Mouse (Mus musculus): ENCODE results near the gene Dtx4. TPM values are rescaled to one million over a fixed set of nuclear protein-coding genes. Genes with fewer than 3 reads are reported as not detected.

Gene Dtx4
- polyA plus RNA-seq, 1 experiment from 2014 or later, result 8.4 TPM

DNA sequence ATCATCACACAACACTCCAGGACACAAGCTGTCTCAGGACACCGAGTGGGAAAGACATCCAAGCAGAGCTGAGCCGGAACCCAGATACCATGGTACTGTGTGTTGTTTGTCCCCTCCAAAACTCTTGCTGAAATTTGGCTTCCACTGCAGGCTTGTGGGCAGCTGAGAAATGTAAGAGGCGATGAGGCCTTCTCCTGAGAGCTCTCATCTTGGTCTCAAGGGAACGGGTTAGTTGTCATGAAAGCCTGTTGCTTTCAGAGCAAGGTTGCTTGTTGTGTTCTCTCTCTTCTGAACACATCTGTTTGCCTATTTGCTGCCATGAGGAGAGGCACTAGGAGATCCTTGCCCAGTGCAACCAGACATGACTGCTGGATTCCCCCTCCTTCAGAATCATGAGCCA is 27.3 kb downstream of the Dtx4 start:
- H3K9me3 ChIP-seq (ENCODE audit: low read length), result no peaks in the 10 kb centered on the region
- H3K27me3 ChIP-seq (replicated peaks; ENCODE audit: insufficient read depth, low read length), result no peaks in the 10 kb centered on the region
- no peak overlapping the region for H3K4me2 ChIP-seq (replicated peaks; ENCODE audit: low read depth, low read length)
- no peak for TF ChIP-seq EP300 (IDR thresholded peaks at IDR 0.05)
- TF ChIP-seq CTCF (IDR thresholded peaks at IDR 0.05), result no peak
- peaks cover 18% of the 10 kb centered on the region for H3K4me1 ChIP-seq (ENCODE audit: insufficient read depth, low read depth, low read length)
- 39% methylated on average over 4 of the region's 4 CpGs for WGBS
- H3K4me3 ChIP-seq (ENCODE audit: low read depth, low read length), result no peak overlapping the region
- DNase-seq (ENCODE audit: low spot score) (peak; percentile 68), ATAC-seq (peak; percentile 27; the same call in 1 of the 2 replicates)
- H3K36me3 ChIP-seq (ENCODE audit: insufficient read depth, low read length), result no peaks in the 10 kb centered on the region
- H3K9ac ChIP-seq (replicated peaks; ENCODE audit: low read depth), result no peak overlapping the region
- H3K27ac ChIP-seq (ENCODE audit: low read length), result peak overlapping the region; percentile 79

DNA sequence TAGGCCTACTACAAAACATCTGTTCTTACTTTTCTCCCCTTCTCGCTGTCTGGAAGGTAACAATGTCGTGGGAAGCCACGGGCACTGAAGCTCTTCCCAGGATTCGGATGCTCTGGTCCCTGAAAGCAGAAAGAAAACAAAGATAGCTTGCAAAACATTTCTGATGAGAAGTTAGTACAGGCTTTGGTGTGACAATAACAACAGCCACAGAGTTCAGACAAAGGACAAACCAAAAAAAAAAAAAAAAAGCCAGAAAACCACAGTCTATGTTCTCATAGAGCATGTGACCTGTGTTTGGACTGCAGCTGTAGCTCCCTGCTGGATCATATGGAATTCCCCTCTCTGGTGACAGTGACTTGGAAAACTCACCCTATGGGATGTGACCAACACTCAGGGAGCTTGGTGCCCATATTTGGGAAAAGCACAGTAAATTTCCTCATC is 28.0 kb downstream of the Dtx4 start:
- 64% methylated on average over 4 of the region's 4 CpGs for WGBS
- peak; percentile 71 for DNase-seq (ENCODE audit: low spot score)

GRCm38 (mm10) chr19:12472381-12472976 is 28.8 kb downstream of the Dtx4 start:
- Histone ChIP-seq H3K4me3 (ENCODE audit: low read depth, low read length) (no peak overlapping the region), H3K9me3 (ENCODE audit: low read length) (no peaks in the 10 kb centered on the region), H3K36me3 (ENCODE audit: insufficient read depth, low read length) (no peaks in the 10 kb centered on the region), H3K9ac (replicated peaks; ENCODE audit: low read depth) (no peak overlapping the region), H3K27me3 (replicated peaks; ENCODE audit: insufficient read depth, low read length) (no peaks in the 10 kb centered on the region), H3K27ac (ENCODE audit: low read length) (peak overlapping the region; percentile 79), H3K4me1 (ENCODE audit: insufficient read depth, low read depth, low read length) (peaks cover 18% of the 10 kb centered on the region), H3K4me2 (replicated peaks; ENCODE audit: low read depth, low read length) (no peak overlapping the region)
- DNase-seq (ENCODE audit: low spot score) (peak; percentile 75), ATAC-seq (peak; percentile 12)
- TF ChIP-seq EP300 (IDR thresholded peaks at IDR 0.05) (no peak), CTCF (IDR thresholded peaks at IDR 0.05) (no peak)
- 52% methylated on average over 5 of the region's 5 CpGs for WGBS

More for the DNA sequence above, 28.0 kb downstream of the Dtx4 start:
- no peaks in the 10 kb centered on the region for H3K27me3 ChIP-seq (replicated peaks; ENCODE audit: insufficient read depth, low read length)
- no peaks in the 10 kb centered on the region for H3K9me3 ChIP-seq (ENCODE audit: low read length)
- no peaks in the 10 kb centered on the region for H3K36me3 ChIP-seq (ENCODE audit: insufficient read depth, low read length)
- H3K4me1 ChIP-seq (ENCODE audit: insufficient read depth, low read depth, low read length), result peaks cover 18% of the 10 kb centered on the region
- peak; percentile 15 for ATAC-seq
- H3K4me2 ChIP-seq (replicated peaks; ENCODE audit: low read depth, low read length), result no peak overlapping the region
- TF ChIP-seq CTCF (IDR thresholded peaks at IDR 0.05), result no peak
- TF ChIP-seq EP300 (IDR thresholded peaks at IDR 0.05), result no peak; the same call in 1 of the 2 replicates
- H3K4me3 ChIP-seq (ENCODE audit: low read depth, low read length), result no peak overlapping the region
- H3K27ac ChIP-seq (ENCODE audit: low read length), result peak overlapping the region; percentile 79
- H3K9ac ChIP-seq (replicated peaks; ENCODE audit: low read depth), result no peak overlapping the region

- H3K36me3 ChIP-seq (ENCODE audit: insufficient read depth, low read length), result no peaks in the 10 kb centered on the region
- H3K4me2 ChIP-seq (replicated peaks; ENCODE audit: low read depth, low read length), result no peak overlapping the region
- peak overlapping the region; percentile 79 for H3K27ac ChIP-seq (ENCODE audit: low read length)
- peaks cover 18% of the 10 kb centered on the region for H3K4me1 ChIP-seq (ENCODE audit: insufficient read depth, low read depth, low read length)
- no peaks in the 10 kb centered on the region for H3K9me3 ChIP-seq (ENCODE audit: low read length)
- DNase-seq (ENCODE audit: low spot score), result peak; percentile 86
- H3K27me3 ChIP-seq (replicated peaks; ENCODE audit: insufficient read depth, low read length), result no peaks in the 10 kb centered on the region
- no peak overlapping the region; the same call in 1 of the 2 replicates for H3K9ac ChIP-seq (replicated peaks; ENCODE audit: low read depth)
- no peak; the same call in 1 of the 2 replicates for TF ChIP-seq EP300 (IDR thresholded peaks at IDR 0.05)
- no peak for TF ChIP-seq CTCF (IDR thresholded peaks at IDR 0.05)
- no peak overlapping the region for H3K4me3 ChIP-seq (ENCODE audit: low read depth, low read length)
- 6% methylated on average over 3 of the region's 3 CpGs for WGBS
- ATAC-seq, result peak; percentile 45
Observed at GRCm38 (mm10) chr19:12471866-12472265, 29.4 kb downstream of the Dtx4 start.

- Histone ChIP-seq H3K27ac (ENCODE audit: low read length) (no peak overlapping the region), H3K4me2 (replicated peaks; ENCODE audit: low read depth, low read length) (no peak overlapping the region), H3K4me3 (ENCODE audit: low read depth, low read length) (no peak overlapping the region), H3K36me3 (ENCODE audit: insufficient read depth, low read length) (no peaks in the 10 kb centered on the region), H3K27me3 (replicated peaks; ENCODE audit: insufficient read depth, low read length) (no peaks in the 10 kb centered on the region), H3K9ac (replicated peaks; ENCODE audit: low read depth) (no peak overlapping the region), H3K4me1 (ENCODE audit: insufficient read depth, low read depth, low read length) (peaks cover 9% of the 10 kb centered on the region; the same call in 1 of the 2 replicates), H3K9me3 (ENCODE audit: low read length) (no peaks in the 10 kb centered on the region)
- DNase-seq (ENCODE audit: low spot score), result peak; percentile 67
- ATAC-seq, result no peak
- 82% methylated on average over 5 of the region's 5 CpGs for WGBS
- TF ChIP-seq EP300 (IDR thresholded peaks at IDR 0.05), result 0 out of 2 replicates have a peak, but pooled peaks have one; percentile 25
- TF ChIP-seq CTCF (IDR thresholded peaks at IDR 0.05), result peak; percentile 73
Observed at GRCm38 (mm10) chr19:12467436-12467835, 33.8 kb downstream of the Dtx4 start.

DNA sequence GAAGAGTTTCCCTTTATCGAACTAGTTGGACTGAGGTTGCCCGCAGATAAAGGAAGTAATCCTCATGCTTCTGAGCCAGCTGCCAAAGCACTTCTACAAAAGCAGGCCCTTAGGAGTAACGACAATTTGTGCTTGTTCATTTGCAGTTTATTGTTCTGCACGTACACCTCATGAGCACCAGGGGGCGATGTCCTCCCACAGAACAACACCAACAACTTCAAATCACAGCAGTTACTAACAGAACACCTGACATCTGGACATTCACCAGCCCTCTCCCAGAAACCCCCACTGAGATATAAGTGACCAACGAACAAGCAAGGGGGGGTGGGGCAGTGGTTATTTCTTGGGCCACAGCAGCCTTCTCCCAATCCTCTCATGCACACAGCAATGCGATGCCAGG is 35.0 kb downstream of the Dtx4 start:
- TF ChIP-seq EP300 (IDR thresholded peaks at IDR 0.05) (no peak), CTCF (IDR thresholded peaks at IDR 0.05) (peak; percentile 95)
- Histone ChIP-seq H3K4me1 (ENCODE audit: insufficient read depth, low read depth, low read length) (peaks cover 8% of the 10 kb centered on the region; the same call in 1 of the 2 replicates), H3K27ac (ENCODE audit: low read length) (0 out of 2 replicates have a peak overlapping the region, but pooled peaks have one; percentile 86), H3K9me3 (ENCODE audit: low read length) (no peaks in the 10 kb centered on the region), H3K4me2 (replicated peaks; ENCODE audit: low read depth, low read length) (no peak overlapping the region), H3K27me3 (replicated peaks; ENCODE audit: insufficient read depth, low read length) (no peaks in the 10 kb centered on the region), H3K4me3 (ENCODE audit: low read depth, low read length) (no peak overlapping the region), H3K36me3 (ENCODE audit: insufficient read depth, low read length) (no peaks in the 10 kb centered on the region), H3K9ac (replicated peaks; ENCODE audit: low read depth) (no peak overlapping the region)
- ATAC-seq (peak; percentile 27), DNase-seq (ENCODE audit: low spot score) (peak; percentile 92)
- 17% methylated on average over 7 of the region's 7 CpGs for WGBS
